Mouse (Mus musculus) intestine, embryonic 16.5 days (tissue): ENCODE data around the gene Rnf41. TPM values are rescaled to one million over a fixed set of nuclear protein-coding genes. Genes with fewer than 3 reads are reported as not detected.

ENCODE experiments used
- microRNA-seq: library from miRNA; unstranded; fragments of <30 nt; microRNA quantifications from one replicate; pipeline ENCODE4, GENCODE M21; 2016
- polyA plus RNA-seq: library from polyadenylated mRNA; unstranded; fragments of >200 nt; fragmentation: Nextera tagmentation; extraction: Ambion mirVana; gene quantifications from 2 replicates; pipeline ENCODE4 v1.2.1, GENCODE M21; 2015

The Rnf41 gene
- polyA plus RNA-seq, 1 experiment from 2014 or later: 43.2 TPM

Small RNAs within 50 kb of the gene (microRNA-seq; reads per million reads assigned to microRNA genes)
- not detected for gene Gm25361
- gene Gm26308: not detected
- not detected for gene Mir6914
- gene Mir6915: not detected
- gene Mir8105: not detected

Other genes starting within 250 kb of the Rnf41 start
- gene Rbms2, start 231.4 kb upstream of the Rnf41 start, polyA plus RNA-seq: 24.9 and 25.2 TPM in 2 replicates
- gene Gls2, start 217.2 kb upstream of the Rnf41 start, polyA plus RNA-seq: 2.2 and 2.8 TPM in 2 replicates
- gene Spryd4, start 199.8 kb upstream of the Rnf41 start, polyA plus RNA-seq: 36.1 and 40.1 TPM in 2 replicates
- 0.06 TPM in 1 of 2 replicates, not detected in the other for gene Mip, start 185.8 kb upstream of the Rnf41 start, polyA plus RNA-seq
- gene Timeless, start 179.6 kb upstream of the Rnf41 start, polyA plus RNA-seq: 29.0 and 33.3 TPM in 2 replicates
- gene Apon, start 157.6 kb upstream of the Rnf41 start, polyA plus RNA-seq: 0.18 and 0.20 TPM in 2 replicates
- 1.5 and 3.5 TPM in 2 replicates for gene Apof, start 143.0 kb upstream of the Rnf41 start, polyA plus RNA-seq
- gene Stat2, start 141.1 kb upstream of the Rnf41 start, polyA plus RNA-seq: 16.4 and 18.0 TPM in 2 replicates
- gene Il23a, start 112.9 kb upstream of the Rnf41 start, polyA plus RNA-seq: 0.44 and 0.53 TPM in 2 replicates
- gene Pan2, start 108.3 kb upstream of the Rnf41 start, polyA plus RNA-seq: 24.7 and 25.5 TPM in 2 replicates
- 295 and 297 TPM in 2 replicates for gene Cnpy2, start 89.2 kb upstream of the Rnf41 start, polyA plus RNA-seq
- 334 and 347 TPM in 2 replicates for gene Cs, start 73.9 kb upstream of the Rnf41 start, polyA plus RNA-seq
- gene Coq10a, start 42.7 kb upstream of the Rnf41 start, polyA plus RNA-seq: 2.5 and 3.3 TPM in 2 replicates
- 6.7 and 7.2 TPM in 2 replicates for gene Ankrd52, start 34.5 kb upstream of the Rnf41 start, polyA plus RNA-seq
- 207 and 242 TPM in 2 replicates for gene Slc39a5, start 10.4 kb upstream of the Rnf41 start, polyA plus RNA-seq
- 104 TPM in 2 replicates for gene Nabp2, start 165 bp upstream of the Rnf41 start, polyA plus RNA-seq
- gene Smarcc2, start 47.6 kb downstream of the Rnf41 start, polyA plus RNA-seq: 46.6 and 51.1 TPM in 2 replicates
- gene Myl6, start 82.5 kb downstream of the Rnf41 start, polyA plus RNA-seq: 1,841 and 1,876 TPM in 2 replicates
- gene Myl6b, start 87.0 kb downstream of the Rnf41 start, polyA plus RNA-seq: 2.8 TPM in 2 replicates
- gene Esyt1, start 114.2 kb downstream of the Rnf41 start, polyA plus RNA-seq: 24.4 and 25.7 TPM in 2 replicates
- 13.3 and 13.6 TPM in 2 replicates for gene Zc3h10, start 136.1 kb downstream of the Rnf41 start, polyA plus RNA-seq
- 3,191 and 3,364 TPM in 2 replicates for gene Rpl41, start 137.6 kb downstream of the Rnf41 start, polyA plus RNA-seq
- gene Pa2g4, start 154.3 kb downstream of the Rnf41 start, polyA plus RNA-seq: 171 and 196 TPM in 2 replicates
- gene Erbb3, start 178.0 kb downstream of the Rnf41 start, polyA plus RNA-seq: 29.6 and 34.9 TPM in 2 replicates
- 580 and 624 TPM in 2 replicates for gene Rps26, start 215.1 kb downstream of the Rnf41 start, polyA plus RNA-seq
- gene Ikzf4, start 234.3 kb downstream of the Rnf41 start, polyA plus RNA-seq: 1.6 and 2.0 TPM in 2 replicates